Mouse (Mus musculus): Measurements from ENCODE around the gene St6gal1.

DNA sequence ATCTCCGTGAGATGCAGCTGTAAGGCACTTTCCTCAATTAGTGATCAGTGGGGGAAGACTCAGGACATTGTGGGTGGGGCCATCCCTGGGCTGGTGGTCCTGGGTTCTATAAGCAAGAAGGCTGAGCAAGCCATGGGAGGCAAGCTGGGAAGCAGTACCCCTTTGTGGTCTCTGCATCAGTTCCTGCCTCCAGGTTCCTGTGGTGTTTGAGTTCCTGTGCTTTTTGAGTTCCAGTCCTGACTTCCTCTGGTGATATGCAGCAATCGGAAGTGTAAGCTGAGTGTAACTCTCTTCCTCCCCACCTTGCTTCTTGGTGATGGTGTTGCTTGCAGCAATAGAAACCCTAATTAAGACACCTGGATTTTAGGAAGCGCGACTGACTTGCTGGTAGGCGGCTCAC is 58.4 kb downstream of the St6gal1 start:
- no peak for TF ChIP-seq POLR2A (IDR thresholded peaks at IDR 0.05; ENCODE audit: borderline replicate concordance, insufficient read depth, low read length)
- TF ChIP-seq CTCF (IDR thresholded peaks at IDR 0.05; ENCODE audit: borderline replicate concordance, insufficient read depth, low read depth, low read length), result no peak
